8 mouse cellular contexts compared by ENCODE assay signal in the genomic region with DNA sequence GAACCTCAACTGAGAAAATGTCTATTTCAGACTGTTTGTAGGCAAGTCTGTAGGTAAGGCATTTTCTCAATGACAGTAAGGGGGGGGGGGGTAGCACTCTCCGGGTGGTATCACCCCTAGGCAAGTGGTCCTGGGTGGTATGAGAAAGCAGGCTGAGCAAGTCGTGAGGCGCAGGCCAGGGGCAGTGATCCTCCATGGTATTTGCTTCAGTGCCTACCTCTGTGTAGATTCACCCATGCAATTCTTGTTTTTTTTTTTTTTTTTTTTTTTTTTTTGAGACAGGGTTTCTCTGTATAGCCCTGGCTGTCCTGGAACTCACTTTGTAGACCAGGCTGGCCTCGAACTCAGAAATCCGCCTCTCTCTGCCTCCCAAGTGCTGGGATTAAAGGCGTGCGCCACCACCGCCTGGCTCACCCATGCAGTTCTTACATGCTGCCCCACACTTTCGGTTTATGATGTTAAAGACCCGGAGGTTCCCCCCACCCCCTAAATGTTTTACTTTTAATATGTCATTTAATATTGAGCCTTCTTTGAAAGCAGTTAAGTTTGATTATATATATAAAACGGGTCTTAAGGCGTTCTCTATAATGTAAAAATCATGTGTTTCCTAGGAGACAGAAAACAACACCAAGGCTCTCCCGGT. TPM values are rescaled to one million over a fixed set of nuclear protein-coding genes. Genes with fewer than 3 reads are reported as not detected.
A peak's percentile ranks its signal among the peaks of the same experiment; 100 is the strongest.
DNase-seq lines count a peak whose midpoint lies in the region; ATAC-seq and TF ChIP-seq lines count a peak whose summit lies in the region.

No protein-coding gene starts in this region.

- intact Hi-C loops in heart, postnatal 36 days (cut with DNase I) = loop anchor here (2.0 to 5.0 kb wide), 3 partner anchors 77 to 121 kb away; a partner anchor contains a TSS

- H3K4me2 ChIP-seq in heart, embryonic 14.5 days (ENCODE audit: low read length) = peak overlapping the region; percentile 71
- H3K4me2 ChIP-seq in heart, embryonic 16.5 days (ENCODE audit: low read depth, low read length) = peak overlapping the region; percentile 92

- H3K4me1 ChIP-seq in heart, embryonic 14.5 days (ENCODE audit: control insufficient read depth in 2 of 2, insufficient read depth in 2 of 2, low read length in 2 of 2) = peaks cover 2 to 3% of the 10 kb centered on the region in 2 experiments; a peak in 1 of 4 replicates
- H3K4me1 ChIP-seq in ES-E14 (ENCODE audit: control insufficient read depth in 2 of 2, insufficient read depth in 2 of 2, low read length in 2 of 2, poor library complexity in 1 of 2) = peaks cover 0 to 2% of the 10 kb centered on the region in 2 experiments; a peak in 1 of 4 replicates
- peaks cover 8% of the 10 kb centered on the region for H3K4me1 ChIP-seq in heart, embryonic 16.5 days (ENCODE audit: control insufficient read depth, insufficient read depth, low read length)
- peaks cover 20% of the 10 kb centered on the region for H3K4me1 ChIP-seq in midbrain, embryonic 10.5 days

- no peak for DNase-seq in heart, postnatal 36 days
- DNase-seq in ES-E14 (ENCODE audit: low read depth, low spot score) = no peak
- DNase-seq in midbrain, embryonic 10.5 days (ENCODE audit: low spot score) = no peak
- DNase-seq in urinary bladder, postnatal 36 days (ENCODE audit: low spot score in 2 of 2) = no peak
- no peak for DNase-seq in layer of hippocampus, postnatal 36 days
- DNase-seq in left cerebral cortex, adult 9 months (ENCODE audit: low spot score in 2 of 2) = no peak

- peak overlapping the region; percentile 76 to 86; a peak in 3 of 4 replicates for H3K27ac ChIP-seq in heart, embryonic 14.5 days (replicated peaks in 1 of 2; ENCODE audit: control insufficient read depth in 1 of 2, insufficient read depth in 1 of 2, low read depth in 2 of 2, low read length in 2 of 2)
- no peak overlapping the region for H3K27ac ChIP-seq in ES-E14 (ENCODE audit: insufficient read depth, low read depth, low read length, poor library complexity, severe bottlenecking)
- H3K27ac ChIP-seq in heart, embryonic 16.5 days (ENCODE audit: low read length) = peak overlapping the region; percentile 91
- peak overlapping the region; percentile 93 for H3K27ac ChIP-seq in midbrain, embryonic 10.5 days (replicated peaks)

- in situ Hi-C loops in ES-E14 (cut with MboI; ENCODE audit: low sequenced_read_pairs in 2 of 2, unreplicated experiment in 2 of 2) = no loop called here

- 30% methylated on average over 13 of the region's 13 CpGs for WGBS in heart, embryonic 14.5 days
- 28% methylated on average over 13 of the region's 13 CpGs for WGBS in heart, embryonic 16.5 days
- 26% methylated on average over 13 of the region's 13 CpGs for WGBS in midbrain, embryonic 10.5 days

- H3K9me3 ChIP-seq in heart, embryonic 14.5 days (ENCODE audit: control insufficient read depth, low read length) = no peaks in the 10 kb centered on the region
- no peaks in the 10 kb centered on the region for H3K9me3 ChIP-seq in ES-E14 (ENCODE audit: control insufficient read depth, insufficient read depth, low read depth, low read length)
- H3K9me3 ChIP-seq in heart, embryonic 16.5 days (replicated peaks; ENCODE audit: control insufficient read depth, low read length) = no peaks in the 10 kb centered on the region
- no peaks in the 10 kb centered on the region for H3K9me3 ChIP-seq in midbrain, embryonic 10.5 days (replicated peaks)

- H3K4me3 ChIP-seq in heart, embryonic 14.5 days (ENCODE audit: control insufficient read depth in 1 of 2, insufficient read depth in 1 of 2, low read depth in 1 of 2, low read length in 2 of 2) = peak overlapping the region; percentile 86
- peak overlapping the region; percentile 69 to 92 for H3K4me3 ChIP-seq in ES-E14 (ENCODE audit: insufficient read depth in 1 of 2, low read depth in 1 of 2, low read length in 2 of 2, poor library complexity in 1 of 2, severe bottlenecking in 1 of 2)
- H3K4me3 ChIP-seq in heart, embryonic 16.5 days (ENCODE audit: low read length) = peak overlapping the region; percentile 92
- peak overlapping the region; percentile 86 for H3K4me3 ChIP-seq in midbrain, embryonic 10.5 days

- ATAC-seq in heart, embryonic 14.5 days (ENCODE audit: insufficient number of reproducible peaks, insufficient read depth, low FRiP score, low read depth) = no peak
- no peak for ATAC-seq in heart, embryonic 16.5 days (replicated peaks; ENCODE audit: extremely low read depth, insufficient read depth, low FRiP score)

- H3K9ac ChIP-seq in heart, embryonic 14.5 days (ENCODE audit: low read length) = peak overlapping the region; percentile 83
- H3K9ac ChIP-seq in ES-E14 (ENCODE audit: insufficient read depth, low read depth, low read length, poor library complexity, severe bottlenecking) = peak overlapping the region; percentile 92
- H3K9ac ChIP-seq in heart, embryonic 16.5 days (ENCODE audit: low read length) = peak overlapping the region; percentile 90

- H3K36me3 ChIP-seq in heart, embryonic 14.5 days (ENCODE audit: control insufficient read depth, insufficient read depth, low read length) = peaks cover 34% of the 10 kb centered on the region
- H3K36me3 ChIP-seq in ES-E14 (ENCODE audit: control insufficient read depth, insufficient read depth, low read length, poor library complexity, severe bottlenecking) = peaks cover 2% of the 10 kb centered on the region; the same call in 1 of the 2 replicates
- H3K36me3 ChIP-seq in heart, embryonic 16.5 days (ENCODE audit: control insufficient read depth, insufficient read depth) = peaks cover 10% of the 10 kb centered on the region; the same call in 1 of the 2 replicates
- peaks cover 33% of the 10 kb centered on the region for H3K36me3 ChIP-seq in midbrain, embryonic 10.5 days

- H3K27me3 ChIP-seq in heart, embryonic 14.5 days (ENCODE audit: control insufficient read depth, insufficient read depth, low read length) = no peaks in the 10 kb centered on the region
- H3K27me3 ChIP-seq in heart, embryonic 16.5 days (ENCODE audit: control insufficient read depth, insufficient read depth, low read length) = no peaks in the 10 kb centered on the region
- no peaks in the 10 kb centered on the region for H3K27me3 ChIP-seq in midbrain, embryonic 10.5 days (ENCODE audit: low read depth, poor library complexity, severe bottlenecking)

TF ChIP-seq in ES-E14, 5 proteins besides CTCF, POLR2A, EP300 and RAD21:
- TF ChIP-seq HCFC1 (IDR thresholded peaks at IDR 0.05; ENCODE audit: borderline replicate concordance, insufficient read depth, low read length) = no peak
- TF ChIP-seq CHD2 (IDR thresholded peaks at IDR 0.05; ENCODE audit: low read depth, low read length) = no peak
- no peak for TF ChIP-seq MAFK (IDR thresholded peaks at IDR 0.05; ENCODE audit: insufficient read depth, low read depth, low read length)
- no peak for TF ChIP-seq ZNF384 (IDR thresholded peaks at IDR 0.05; ENCODE audit: low read depth, low read length)
- TF ChIP-seq ZC3H11A (IDR thresholded peaks at IDR 0.05; ENCODE audit: borderline replicate concordance, low read depth, low read length) = no peak
TF ChIP-seq in ES-E14: peak in this region for 0.

RNA-seq across cellular contexts. Expression of a gene that starts 1.3 kb away (rescaled TPM):
- 35.6 and 36.6 TPM in 2 replicates for polyA plus RNA-seq in heart, embryonic 14.5 days (2014; fragmentation: Nextera tagmentation; extraction: Ambion mirVana)
- 10 to 100 TPM; 27.0 to 28.5 TPM for total RNA-seq in heart, postnatal 36 days (2021)
- total RNA-seq in ES-E14 (2012; rRNA removed) = 26.1 and 26.8 TPM in 2 replicates
- polyA plus RNA-seq in heart, embryonic 16.5 days (2015; fragmentation: Nextera tagmentation; extraction: Ambion mirVana) = 48.2 and 54.4 TPM in 2 replicates
- polyA plus RNA-seq in midbrain, embryonic 10.5 days (2016; fragmentation: Nextera tagmentation; extraction: Ambion mirVana) = 57.1 and 67.8 TPM in 2 replicates
- total RNA-seq in layer of hippocampus, postnatal 36 days (2021) = 10 to 100 TPM; 41.6 to 45.3 TPM
